Mouse (Mus musculus) induced T-regulatory cell, adult 2 months (primary cell): ENCODE measurements around the gene Tox2.
A peak's percentile ranks its signal among the peaks of the same experiment; 100 is the strongest.

Experiments
- DNase-seq: peaks from one replicate; pipeline ENCODE4 v3.0.0-alpha.2; 2012; ENCODE audit warnings: low read depth

Gene Tox2

GRCm38 (mm10) chr2:163202884-163203634, at the start of gene Tox2:
Tox2 (plus strand) TSS chr2:163203125.
- peak; percentile 87 for DNase-seq

GRCm38 (mm10) chr2:163154673-163155072, 48.3 kb upstream of the Tox2 start:
- peak; percentile 33 for DNase-seq

GRCm38 (mm10) chr2:163158979-163159378, 43.9 kb upstream of the Tox2 start:
- DNase-seq = no peak

- DNase-seq = peak; percentile 77
Measured at GRCm38 (mm10) chr2:163164461-163164990, 38.4 kb upstream of the Tox2 start.

- peak; percentile 45 for DNase-seq
Measured at GRCm38 (mm10) chr2:163166067-163166805, 36.7 kb upstream of the Tox2 start.

- no peak for DNase-seq
Measured at GRCm38 (mm10) chr2:163171891-163172290, 31.0 kb upstream of the Tox2 start.

- DNase-seq = no peak
Measured at GRCm38 (mm10) chr2:163174066-163174465, 28.9 kb upstream of the Tox2 start.

- DNase-seq = no peak
Measured at GRCm38 (mm10) chr2:163175831-163176230, 27.1 kb upstream of the Tox2 start.

- DNase-seq = no peak
Measured at GRCm38 (mm10) chr2:163176502-163176901, 26.4 kb upstream of the Tox2 start.

GRCm38 (mm10) chr2:163187552-163187951, 15.4 kb upstream of the Tox2 start:
- no peak for DNase-seq

GRCm38 (mm10) chr2:163189596-163189995, 13.3 kb upstream of the Tox2 start:
- no peak for DNase-seq

GRCm38 (mm10) chr2:163190004-163190441, 12.9 kb upstream of the Tox2 start:
- no peak for DNase-seq

GRCm38 (mm10) chr2:163192485-163192884, 10.4 kb upstream of the Tox2 start:
- DNase-seq = no peak

GRCm38 (mm10) chr2:163194015-163194414, 8.9 kb upstream of the Tox2 start:
- no peak for DNase-seq

GRCm38 (mm10) chr2:163194543-163194942, 8.4 kb upstream of the Tox2 start:
- DNase-seq = no peak

- DNase-seq = no peak
Measured at GRCm38 (mm10) chr2:163195106-163195833, 7.7 kb upstream of the Tox2 start.

- no peak for DNase-seq
Measured at GRCm38 (mm10) chr2:163195834-163196145, 7.1 kb upstream of the Tox2 start.

- DNase-seq = no peak
Measured at GRCm38 (mm10) chr2:163201897-163202296, 1.0 kb upstream of the Tox2 start.

GRCm38 (mm10) chr2:163202553-163202883, 407 bp upstream of the Tox2 start:
- DNase-seq = no peak

- DNase-seq = no peak
Measured at GRCm38 (mm10) chr2:163203635-163204547, 966 bp downstream of the Tox2 start.

GRCm38 (mm10) chr2:163204548-163205261, 1.8 kb downstream of the Tox2 start:
- peak; percentile 32 for DNase-seq
